Mouse (Mus musculus) T-helper 17 cell (primary cell): ENCODE results near the gene Fignl2.

Source experiments
- in situ Hi-C, 2 experiments: fragments of 300-600 bp; cut with MboI, MseI; formaldehyde crosslinking; loops; 1 replicate in 1 of 2; 2 replicates in 1 of 2; pipeline ENCODE4 v1.15.1; 2025; ENCODE audit warnings: high pct_unique_total_duplicates in 2 of 2

Fignl2 gene

DNA sequence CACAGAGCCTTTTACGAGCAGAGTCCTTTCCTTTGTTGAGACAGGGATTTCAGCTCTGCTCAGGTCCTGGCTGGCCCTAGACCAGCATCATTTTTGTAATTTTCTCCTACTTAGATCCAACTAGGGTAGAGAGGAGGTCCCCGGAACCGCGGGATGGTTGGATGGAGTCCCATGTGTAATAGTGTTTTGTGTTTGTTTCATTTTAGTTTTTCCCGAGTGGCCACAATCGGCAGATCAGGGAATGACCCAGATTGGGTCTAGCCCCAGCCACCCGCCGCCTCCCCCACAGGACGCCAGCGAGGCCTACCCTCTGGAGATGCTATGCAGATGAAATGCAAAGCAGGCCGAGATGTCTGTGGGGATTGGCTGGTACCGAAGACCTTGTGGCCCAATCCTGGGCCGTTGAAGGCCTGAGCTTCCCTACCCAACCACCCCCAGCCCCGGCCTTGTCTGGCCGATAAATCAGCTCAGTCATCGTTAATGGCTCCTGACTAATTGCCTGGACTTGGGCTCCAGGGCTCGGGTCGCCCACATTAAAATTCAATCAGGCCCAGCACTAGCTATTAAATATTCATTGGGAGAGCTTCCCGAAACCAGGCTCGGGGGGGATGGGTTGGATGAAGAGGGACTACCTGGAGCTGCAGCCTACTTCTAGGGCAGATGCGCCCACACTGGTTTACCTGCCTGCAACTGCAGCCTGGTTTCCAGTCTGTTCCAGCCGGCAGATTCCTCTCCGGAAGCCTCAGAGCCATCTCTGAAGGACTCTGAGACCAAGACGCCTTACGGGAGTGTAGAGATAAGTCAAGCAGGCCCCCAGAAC lies 14.7 kb upstream of the Fignl2 start:
- in situ Hi-C loops: no loop called here

GRCm38 (mm10) chr15:101092121-101092828 lies 13.9 kb upstream of the Fignl2 start:
- in situ Hi-C loops: no loop called here

- in situ Hi-C loops: no loop called here
Observed at GRCm38 (mm10) chr15:101091551-101091950, 13.2 kb upstream of the Fignl2 start.

DNA sequence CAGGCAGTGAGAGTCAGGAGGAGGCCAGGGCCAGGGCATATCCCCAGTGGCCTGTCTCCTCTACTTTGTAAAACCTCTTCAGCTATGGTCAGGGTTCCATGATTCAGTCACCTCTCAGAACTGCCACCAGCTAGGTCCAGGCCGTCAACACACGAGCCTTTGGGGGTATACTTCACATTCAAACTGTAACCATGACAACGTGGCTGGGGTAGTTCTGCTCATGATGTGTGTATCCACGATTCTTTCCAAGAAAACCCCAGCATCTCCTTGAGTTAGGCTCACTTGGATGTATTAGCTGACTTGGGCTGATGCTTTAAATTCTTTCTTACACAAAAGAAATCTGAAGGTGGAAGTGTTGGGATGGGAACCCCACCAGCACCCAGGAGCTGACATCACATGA lies 9.9 kb upstream of the Fignl2 start:
- in situ Hi-C loops: no loop called here

GRCm38 (mm10) chr15:101086956-101087355 lies 8.6 kb upstream of the Fignl2 start:
- in situ Hi-C loops: no loop called here

DNA sequence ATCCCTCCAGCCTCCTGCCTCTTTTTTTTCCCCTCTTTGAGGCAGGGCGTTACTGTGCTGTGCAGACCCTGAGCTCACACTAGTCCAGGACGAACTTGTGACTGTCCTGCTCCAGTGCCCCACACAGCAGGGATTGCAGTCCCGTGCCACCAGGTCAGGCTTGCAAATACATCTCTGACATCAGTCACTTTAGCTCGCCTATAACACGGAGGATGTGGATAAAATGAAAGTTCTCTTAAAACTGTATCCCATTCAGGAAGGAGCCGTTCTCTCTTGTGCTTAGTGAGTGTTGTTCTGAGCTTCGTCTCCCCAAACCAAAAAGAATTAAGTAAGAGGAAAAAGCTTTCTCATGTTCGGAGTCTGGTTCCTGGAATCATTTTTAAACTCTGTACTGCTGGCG lies 8.1 kb upstream of the Fignl2 start:
- in situ Hi-C loops: no loop called here

- in situ Hi-C loops: no loop called here
Observed at GRCm38 (mm10) chr15:101084499-101084898, 6.1 kb upstream of the Fignl2 start.

DNA sequence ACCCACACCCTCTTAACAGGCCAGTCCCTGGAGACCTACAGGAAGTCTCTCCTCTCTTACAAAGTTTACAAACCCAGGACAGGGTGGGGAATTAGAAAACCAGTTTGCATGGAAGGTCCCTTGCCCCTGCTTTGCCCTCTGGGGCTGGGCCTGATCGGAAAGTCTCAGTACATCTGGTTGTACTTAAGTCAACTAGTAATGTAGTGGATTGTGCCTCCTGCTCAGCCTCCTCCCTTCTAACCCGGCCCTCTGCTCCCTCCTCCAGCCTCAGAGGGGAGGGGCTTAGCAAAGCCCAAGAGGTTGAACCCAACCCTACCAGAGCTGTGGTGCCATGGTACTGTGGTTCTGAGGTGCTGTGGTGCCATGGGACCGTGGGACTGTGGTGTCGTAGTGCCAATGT lies 3.9 kb upstream of the Fignl2 start:
- in situ Hi-C loops: no loop called here

GRCm38 (mm10) chr15:101081035-101081548 lies 2.7 kb upstream of the Fignl2 start:
- in situ Hi-C loops: no loop called here

DNA sequence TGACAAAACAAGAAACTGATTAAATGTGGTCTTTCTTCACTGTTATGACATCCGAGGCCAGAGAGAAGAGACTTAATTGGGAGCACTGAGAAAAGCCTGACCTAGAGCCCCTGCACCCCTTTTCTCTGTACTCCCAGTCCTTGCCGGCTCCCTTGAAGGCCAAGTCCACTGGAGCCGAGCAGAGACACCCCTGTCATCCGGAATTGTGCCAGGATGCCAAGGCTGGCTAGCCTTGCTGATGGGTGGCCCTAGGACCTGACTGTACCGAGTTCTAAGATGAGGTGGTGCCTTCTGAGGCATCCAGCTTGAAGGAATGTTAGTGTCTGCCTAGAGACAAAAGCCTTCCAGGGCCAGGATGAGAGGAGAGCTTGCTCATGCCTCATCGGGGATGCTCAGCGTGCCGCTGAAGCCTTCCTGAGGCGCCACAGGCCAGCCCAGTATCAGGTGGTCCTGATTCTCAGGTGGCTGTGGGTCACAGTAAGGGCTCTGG lies 1.7 kb upstream of the Fignl2 start:
- in situ Hi-C loops: no loop called here

GRCm38 (mm10) chr15:101078731-101079156 lies 377 bp upstream of the Fignl2 start:
- in situ Hi-C loops: no loop called here

DNA sequence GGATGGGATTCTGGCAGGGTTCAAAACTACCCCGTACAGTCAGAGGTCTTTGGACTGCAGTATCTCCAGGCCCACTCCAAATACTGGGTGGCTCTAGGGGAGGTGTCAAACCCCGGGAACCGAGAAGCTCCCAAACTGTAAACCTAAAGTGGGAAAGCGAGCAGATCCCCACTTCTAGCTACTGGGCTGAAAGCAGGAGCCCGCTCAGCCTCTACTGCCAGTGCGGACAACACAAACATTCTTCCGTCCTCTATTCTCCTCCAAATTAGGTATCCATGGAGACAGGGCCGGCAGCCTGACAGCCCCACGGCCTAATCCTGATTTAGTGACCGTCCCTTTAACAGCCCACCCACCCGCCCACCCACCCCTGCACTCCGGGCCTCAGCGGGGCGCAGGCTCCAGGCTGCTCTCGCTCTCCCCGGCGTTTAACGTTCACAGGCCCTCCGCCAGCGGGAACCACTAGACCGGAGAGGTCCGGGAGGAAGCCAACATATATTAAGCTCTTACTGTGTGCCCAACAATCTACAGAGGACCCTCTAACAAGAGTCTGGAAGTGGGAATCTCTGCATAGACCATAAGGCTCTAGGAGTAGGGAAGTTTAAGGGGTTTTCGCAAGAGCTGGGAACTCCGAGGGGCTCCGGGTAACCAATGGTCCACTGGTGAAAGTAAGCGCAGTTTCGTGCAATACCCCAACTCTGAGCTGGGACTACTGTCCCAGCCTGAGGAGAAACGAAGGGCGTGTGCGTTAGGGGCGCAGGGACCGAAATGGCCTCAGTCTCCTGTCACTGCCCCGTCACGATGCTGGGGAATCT lies 1.2 kb downstream of the Fignl2 start:
- in situ Hi-C loops: no loop called here

GRCm38 (mm10) chr15:101076071-101077000 lies 2.0 kb downstream of the Fignl2 start:
- in situ Hi-C loops: no loop called here

- in situ Hi-C loops: no loop called here
Observed at GRCm38 (mm10) chr15:101075656-101076055, 2.7 kb downstream of the Fignl2 start.

GRCm38 (mm10) chr15:101075150-101075549 lies 3.2 kb downstream of the Fignl2 start:
- in situ Hi-C loops: no loop called here

DNA sequence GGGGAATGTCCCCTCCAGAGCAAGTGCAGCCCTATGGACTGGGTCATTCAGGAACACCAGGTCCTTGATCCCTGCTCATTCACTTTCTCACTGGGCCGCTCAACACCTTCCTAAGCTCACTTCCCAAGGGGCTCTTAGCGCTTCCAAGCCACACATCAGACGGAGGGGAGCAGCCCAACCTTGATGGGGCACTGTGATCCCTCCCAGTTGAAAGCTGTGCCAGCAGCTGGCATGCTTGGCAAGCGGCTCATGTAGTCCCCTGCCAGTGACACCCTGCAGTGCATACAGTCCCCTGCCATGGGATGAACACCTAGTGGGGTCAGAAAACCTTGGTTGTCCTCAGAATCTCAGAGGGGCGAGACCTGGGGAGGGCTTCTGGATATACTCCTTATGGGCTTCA lies 4.3 kb downstream of the Fignl2 start:
- in situ Hi-C loops: no loop called here

DNA sequence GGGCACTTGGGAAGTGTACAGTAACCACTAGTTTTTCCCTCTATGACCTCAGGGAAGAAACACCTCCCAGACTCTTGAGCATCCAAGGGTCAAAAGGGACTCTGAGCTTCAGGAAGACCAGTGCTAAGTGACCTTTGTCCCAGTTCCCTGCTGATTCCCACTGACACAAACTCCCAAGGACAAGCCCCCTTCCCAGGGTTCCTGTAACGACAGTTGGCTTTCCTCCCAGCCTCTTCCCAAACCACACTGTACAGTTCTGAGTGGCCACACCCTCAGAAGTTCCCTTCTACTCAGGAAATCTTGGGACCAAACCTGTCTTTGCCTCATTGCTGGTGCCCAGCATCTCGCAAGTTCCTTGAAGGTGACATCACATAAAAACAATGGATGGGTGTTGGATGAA lies 5.6 kb downstream of the Fignl2 start:
- in situ Hi-C loops: no loop called here

GRCm38 (mm10) chr15:101070762-101071161 lies 7.6 kb downstream of the Fignl2 start:
- in situ Hi-C loops: no loop called here

DNA sequence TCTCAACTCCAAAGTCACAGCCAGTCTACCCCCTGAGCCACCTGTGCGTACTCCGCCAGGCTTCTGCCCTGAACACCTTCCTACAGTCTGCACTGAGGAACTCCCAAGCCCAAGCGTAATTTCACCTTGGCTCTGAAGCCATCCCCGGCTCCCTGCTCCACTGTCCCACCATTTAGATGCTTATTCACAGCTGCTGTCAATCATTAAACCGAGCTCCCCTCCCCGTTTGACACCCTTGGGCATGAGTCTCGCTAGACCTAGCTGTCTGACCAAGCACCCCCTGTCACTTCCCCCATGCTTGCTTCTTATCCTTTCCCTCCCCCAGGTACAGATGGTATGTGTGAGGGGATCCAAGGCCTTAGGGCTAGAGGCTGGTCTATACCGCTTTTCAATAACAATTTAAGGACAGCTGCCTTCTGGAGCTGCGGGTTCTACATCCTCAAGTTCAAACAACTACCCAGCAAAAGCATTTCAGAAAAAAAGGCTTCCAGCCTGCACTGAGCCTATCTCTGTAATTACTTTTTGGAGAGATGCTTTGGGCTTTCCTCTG lies 8.7 kb downstream of the Fignl2 start:
- in situ Hi-C loops: loop anchor here in 1 of 2 experiments (10.0 kb wide), 1 partner anchor 575 kb away; the partner anchor contains the start of gene Gm5478

DNA sequence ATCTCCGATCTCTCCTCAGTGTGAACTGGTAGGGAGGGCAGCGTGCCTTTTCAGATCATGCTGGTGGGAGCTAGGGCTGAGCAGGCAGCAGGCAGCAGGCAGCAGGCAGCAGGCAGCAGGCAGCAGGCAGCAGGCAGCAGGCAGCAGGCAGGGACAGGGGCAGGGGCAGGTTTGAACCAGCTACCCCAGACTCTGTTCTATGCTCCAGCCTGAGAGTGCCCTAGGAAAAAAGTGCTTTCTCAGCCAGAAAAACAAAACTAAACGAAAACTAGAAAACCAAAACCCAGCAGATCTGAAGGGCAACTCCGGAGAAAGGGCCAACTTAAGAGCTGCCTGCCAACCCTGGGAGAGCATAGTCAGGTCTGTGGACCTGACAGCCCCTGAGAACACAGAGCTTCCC lies 9.7 kb downstream of the Fignl2 start:
- in situ Hi-C loops: loop anchor here in 1 of 2 experiments (10.0 kb wide), 1 partner anchor 576 kb away; the partner anchor contains the start of gene Gm5478
